9 mouse cellular contexts compared by ENCODE assay signal in genomic region chr13:24776146-24776844, GRCm38 (mm10). TPM values are rescaled to one million over a fixed set of nuclear protein-coding genes. Genes with fewer than 3 reads are reported as not detected.
DNase-seq lines count a peak whose midpoint lies in the region; ATAC-seq and TF ChIP-seq lines count a peak whose summit lies in the region.
"Had no signal": no experiment of that assay in that cellular context is flagged by ENCODE, and none has a peak within 500 bp of the region (broad histone marks: within the 10 kb centered on the region; RNA-seq: fewer than 3 reads in every experiment).

No protein-coding gene starts in this region.

- H3K79me2 ChIP-seq in liver, adult 2 months (ENCODE audit: control insufficient read depth, insufficient read depth, low read length) = no peaks in the 10 kb centered on the region

- no peaks in the 10 kb centered on the region for H3K27me3 ChIP-seq in embryonic facial prominence, embryonic 14.5 days (replicated peaks; ENCODE audit: control insufficient read depth, insufficient read depth, low read length)
- H3K27me3 ChIP-seq in liver, adult 2 months (ENCODE audit: control insufficient read depth, insufficient read depth, low read length) = no peaks in the 10 kb centered on the region
- H3K27me3 ChIP-seq: heart, embryonic 15.5 days had no signal

- no peak for TF ChIP-seq POLR2A in bone marrow, adult 2 months (IDR thresholded peaks at IDR 0.05; ENCODE audit: borderline replicate concordance, control insufficient read depth, low read depth, low read length)
- TF ChIP-seq POLR2A in liver, adult 2 months (IDR thresholded peaks at IDR 0.05; ENCODE audit: extremely low read depth, insufficient read depth, low read length) = no peak

- H3K9me3 ChIP-seq in embryonic facial prominence, embryonic 14.5 days (ENCODE audit: control insufficient read depth, low read length) = no peaks in the 10 kb centered on the region
- H3K9me3 ChIP-seq: heart, embryonic 15.5 days had no signal

- H3K36me3 ChIP-seq in embryonic facial prominence, embryonic 14.5 days (ENCODE audit: control insufficient read depth, insufficient read depth, low read length) = no peaks in the 10 kb centered on the region
- H3K36me3 ChIP-seq in liver, adult 2 months (ENCODE audit: control insufficient read depth, insufficient read depth, low read length) = no peaks in the 10 kb centered on the region
- H3K36me3 ChIP-seq: heart, embryonic 15.5 days had no signal

- no peak overlapping the region for H3K27ac ChIP-seq in bone marrow, adult 2 months (ENCODE audit: control insufficient read depth, insufficient read depth, low read depth, low read length, poor library complexity)
- H3K27ac ChIP-seq in embryonic facial prominence, embryonic 14.5 days (replicated peaks; ENCODE audit: low read depth, low read length) = no peak overlapping the region
- no peak overlapping the region for H3K27ac ChIP-seq in liver, adult 2 months (replicated peaks; ENCODE audit: insufficient read depth, low read depth, low read length)
- H3K27ac ChIP-seq: heart, embryonic 15.5 days had no signal

- H3K9ac ChIP-seq in embryonic facial prominence, embryonic 14.5 days (ENCODE audit: low read depth, low read length) = no peak overlapping the region
- no peak overlapping the region for H3K9ac ChIP-seq in liver, adult 2 months (ENCODE audit: low read depth, low read length)
- H3K9ac ChIP-seq: heart, embryonic 15.5 days had no signal

- no peak for ATAC-seq in embryonic facial prominence, embryonic 14.5 days (ENCODE audit: low read depth)

- no peak overlapping the region for H3K4me2 ChIP-seq in embryonic facial prominence, embryonic 14.5 days (ENCODE audit: low read depth, low read length)
- H3K4me2 ChIP-seq: heart, embryonic 15.5 days had no signal

- TF ChIP-seq CTCF in bone marrow, adult 2 months (IDR thresholded peaks at IDR 0.05; ENCODE audit: control insufficient read depth, insufficient read depth, low read length) = peak; percentile 84
- peak; percentile 73 for TF ChIP-seq CTCF in liver, adult 2 months (IDR thresholded peaks at IDR 0.05; ENCODE audit: low read depth, low read length)

- H3K4me3 ChIP-seq in bone marrow, adult 2 months (replicated peaks; ENCODE audit: control insufficient read depth, low read depth, low read length) = no peak overlapping the region
- H3K4me3 ChIP-seq in embryonic facial prominence, embryonic 14.5 days (ENCODE audit: low read depth, low read length) = no peak overlapping the region
- no peak overlapping the region for H3K4me3 ChIP-seq in liver, adult 2 months (ENCODE audit: insufficient read depth, low read depth, low read length)
- H3K4me3 ChIP-seq: heart, embryonic 15.5 days had no signal

- H3K4me1 ChIP-seq in bone marrow, adult 2 months (ENCODE audit: control insufficient read depth, insufficient read depth, low read length) = no peaks in the 10 kb centered on the region
- no peaks in the 10 kb centered on the region for H3K4me1 ChIP-seq in embryonic facial prominence, embryonic 14.5 days (ENCODE audit: control insufficient read depth, insufficient read depth, low read length)
- H3K4me1 ChIP-seq in liver, adult 2 months (ENCODE audit: control insufficient read depth, insufficient read depth, low read length) = no peaks in the 10 kb centered on the region
- H3K4me1 ChIP-seq: heart, embryonic 15.5 days had no signal

- DNase-seq in urinary bladder, postnatal 36 days (ENCODE audit: low spot score in 2 of 2) = peak; percentile 23 to 28
- DNase-seq in urinary bladder, postnatal 10 days (ENCODE audit: low spot score) = no peak
- DNase-seq in embryonic facial prominence, embryonic 14.5 days (ENCODE audit: low spot score) = peak; percentile 74
- peak; percentile 48 to 50 for DNase-seq in kidney, adult 8-10 months
- DNase-seq in liver, adult 2 months (ENCODE audit: extremely low read depth, low read depth, low spot score) = peak; percentile 55
- DNase-seq in retina, postnatal 7 days (ENCODE audit: low read depth, low spot score) = peak; percentile 63
- no peak for DNase-seq in ovary, adult 18-20 months (ENCODE audit: low spot score)

- WGBS in bone marrow, adult 2 months = 43% methylated on average over 7 of the region's 7 CpGs
- WGBS in embryonic facial prominence, embryonic 14.5 days = 52% methylated on average over 7 of the region's 7 CpGs
- 43% methylated on average over 7 of the region's 7 CpGs for WGBS in liver, adult 2 months

RNA-seq across cellular contexts. Expression of gene Gmnn, which starts 14.6 kb away (rescaled TPM):
- 91.4 and 105 TPM in 2 replicates for polyA plus RNA-seq in bone marrow, adult 2 months (2011; ENCODE audit: insufficient read depth, insufficient read length, low replicate concordance, missing spikeins)
- polyA plus RNA-seq in embryonic facial prominence, embryonic 14.5 days (2014; fragmentation: Nextera tagmentation; extraction: Ambion mirVana) = 82.4 and 82.8 TPM in 2 replicates
- total RNA-seq in liver, adult 2 months (2014; rRNA removed) = 8.1 and 13.6 TPM in 2 replicates
- polyA plus RNA-seq in liver, adult 2 months (2012; rRNA removed) = 1.4 and 2.9 TPM in 2 replicates

RNA-seq across cellular contexts. Expression of gene BC005537, which starts 25.2 kb away (rescaled TPM):
- 67.8 and 76.9 TPM in 2 replicates for polyA plus RNA-seq in bone marrow, adult 2 months (2011; ENCODE audit: insufficient read depth, insufficient read length, low replicate concordance, missing spikeins)
- 33.9 and 35.8 TPM in 2 replicates for polyA plus RNA-seq in embryonic facial prominence, embryonic 14.5 days (2014; fragmentation: Nextera tagmentation; extraction: Ambion mirVana)
- total RNA-seq in liver, adult 2 months (2014; rRNA removed) = 63.3 and 80.9 TPM in 2 replicates
- 20.3 and 23.5 TPM in 2 replicates for polyA plus RNA-seq in liver, adult 2 months (2012; rRNA removed)

RNA-seq across cellular contexts. Expression of gene Armh2, which starts 35.3 kb away (rescaled TPM):
- not detected in 2 replicates for polyA plus RNA-seq in bone marrow, adult 2 months (2011; ENCODE audit: insufficient read depth, insufficient read length, low replicate concordance, missing spikeins)
- polyA plus RNA-seq in embryonic facial prominence, embryonic 14.5 days (2014; fragmentation: Nextera tagmentation; extraction: Ambion mirVana) = not detected in 2 replicates
- total RNA-seq in liver, adult 2 months (2014; rRNA removed) = not detected in 2 replicates
- not detected in 2 replicates for polyA plus RNA-seq in liver, adult 2 months (2012; rRNA removed)
- polyA plus RNA-seq: heart, embryonic 15.5 days had no signal

RNA-seq across cellular contexts. Expression of gene Acot13, which starts 55.0 kb away (rescaled TPM):
- 19.8 and 37.3 TPM in 2 replicates for polyA plus RNA-seq in bone marrow, adult 2 months (2011; ENCODE audit: insufficient read depth, insufficient read length, low replicate concordance, missing spikeins)
- polyA plus RNA-seq in embryonic facial prominence, embryonic 14.5 days (2014; fragmentation: Nextera tagmentation; extraction: Ambion mirVana) = 69.9 and 77.0 TPM in 2 replicates
- 95.8 and 97.7 TPM in 2 replicates for total RNA-seq in liver, adult 2 months (2014; rRNA removed)
- polyA plus RNA-seq in liver, adult 2 months (2012; rRNA removed) = 96.4 and 108 TPM in 2 replicates

RNA-seq across cellular contexts. Expression of gene Tdp2, which starts 55.2 kb away (rescaled TPM):
- 26.5 and 37.7 TPM in 2 replicates for polyA plus RNA-seq in bone marrow, adult 2 months (2011; ENCODE audit: insufficient read depth, insufficient read length, low replicate concordance, missing spikeins)
- polyA plus RNA-seq in embryonic facial prominence, embryonic 14.5 days (2014; fragmentation: Nextera tagmentation; extraction: Ambion mirVana) = 44.4 and 46.4 TPM in 2 replicates
- 28.9 and 29.4 TPM in 2 replicates for total RNA-seq in liver, adult 2 months (2014; rRNA removed)
- polyA plus RNA-seq in liver, adult 2 months (2012; rRNA removed) = 18.5 and 18.6 TPM in 2 replicates

Comparison
In these comparisons a context has a peak if more than half of its experiments do, and no peak if none do; other contexts are left out.
1. DNase-seq: peak in urinary bladder, postnatal 36 days (2 of 2), embryonic facial prominence, embryonic 14.5 days (single experiment), kidney, adult 8-10 months (2 of 2), liver, adult 2 months (single experiment) and retina, postnatal 7 days (single experiment); none in urinary bladder, postnatal 10 days (single experiment) and ovary, adult 18-20 months (single experiment).
2. RNA of gene Gmnn, which starts 14.6 kb away (polyA plus RNA-seq): 91.4 to 105 TPM in bone marrow, adult 2 months and 82.4 to 82.8 TPM in embryonic facial prominence, embryonic 14.5 days; 1.4 to 2.9 TPM in liver, adult 2 months; every median in the first group is over 10 times any median in the second.